Mouse (Mus musculus) urinary bladder, postnatal 25 days (tissue): Measurements from ENCODE around the gene 4922502D21Rik.
"Not testable (repeated sequence)": the region's sequence is repeated elsewhere in the genome, so short reads cannot be mapped to it uniquely, and the experiment has no call there.

Experiments used
- DNase-seq: peaks from one replicate; pipeline ENCODE4 v3.0.0; 2022; ENCODE audit warnings: low spot score

The 4922502D21Rik gene

GRCm38 (mm10) chr6:129331610-129332009, at the start of gene 4922502D21Rik:
4922502D21Rik (minus strand) TSS chr6:129331796.
- no peak for DNase-seq

GRCm38 (mm10) chr6:129380454-129380853, 48.9 kb upstream of the 4922502D21Rik start:
- no peak for DNase-seq

GRCm38 (mm10) chr6:129374937-129375471, 43.4 kb upstream of the 4922502D21Rik start:
- no peak for DNase-seq

GRCm38 (mm10) chr6:129369374-129370132, 38.0 kb upstream of the 4922502D21Rik start:
- no peak for DNase-seq

- DNase-seq: peak; percentile 47
Measured at GRCm38 (mm10) chr6:129365959-129366359, 34.4 kb upstream of the 4922502D21Rik start.

- no peak for DNase-seq
Measured at GRCm38 (mm10) chr6:129363942-129364341, 32.3 kb upstream of the 4922502D21Rik start.

- DNase-seq: no peak
Measured at GRCm38 (mm10) chr6:129359515-129359914, 27.9 kb upstream of the 4922502D21Rik start.

GRCm38 (mm10) chr6:129356430-129356829, 24.8 kb upstream of the 4922502D21Rik start:
- DNase-seq: no peak

GRCm38 (mm10) chr6:129355774-129356173, 24.2 kb upstream of the 4922502D21Rik start:
- no peak for DNase-seq

GRCm38 (mm10) chr6:129351091-129351490, 19.5 kb upstream of the 4922502D21Rik start:
- no peak for DNase-seq

- peak; percentile 7 for DNase-seq
Measured at GRCm38 (mm10) chr6:129349524-129350352, 18.1 kb upstream of the 4922502D21Rik start.

- DNase-seq: no peak
Measured at GRCm38 (mm10) chr6:129344408-129344807, 12.8 kb upstream of the 4922502D21Rik start.

GRCm38 (mm10) chr6:129342391-129342790, 10.8 kb upstream of the 4922502D21Rik start, which contains the start of gene Clec12a:
Clec12a (plus strand) TSS chr6:129342691.
- not testable (repeated sequence) for DNase-seq

GRCm38 (mm10) chr6:129337751-129338150, 6.2 kb upstream of the 4922502D21Rik start:
- no peak for DNase-seq

GRCm38 (mm10) chr6:129333674-129334078, 2.1 kb upstream of the 4922502D21Rik start:
- DNase-seq: peak; percentile 10

- DNase-seq: no peak
Measured at GRCm38 (mm10) chr6:129326568-129327150, 4.9 kb downstream of the 4922502D21Rik start.

- no peak for DNase-seq
Measured at GRCm38 (mm10) chr6:129326016-129326415, 5.6 kb downstream of the 4922502D21Rik start.

- no peak for DNase-seq
Measured at GRCm38 (mm10) chr6:129319331-129319730, 12.3 kb downstream of the 4922502D21Rik start.

- no peak for DNase-seq
Measured at GRCm38 (mm10) chr6:129318395-129318794, 13.2 kb downstream of the 4922502D21Rik start.

- no peak for DNase-seq
Measured at GRCm38 (mm10) chr6:129316463-129316862, 15.1 kb downstream of the 4922502D21Rik start.

GRCm38 (mm10) chr6:129315698-129316097, 15.9 kb downstream of the 4922502D21Rik start:
- DNase-seq: no peak

GRCm38 (mm10) chr6:129314655-129315168, 16.9 kb downstream of the 4922502D21Rik start:
- DNase-seq: no peak
